Mouse (Mus musculus) gastrocnemius, postnatal 10 days (tissue): Measurements from ENCODE around the gene Gm21778. TPM values are rescaled to one million over a fixed set of nuclear protein-coding genes. Genes with fewer than 3 reads are reported as not detected.
"Not testable (repeated sequence)": the region's sequence is repeated elsewhere in the genome, so short reads cannot be mapped to it uniquely, and the experiment has no call there.

ENCODE experiments used
- DNase-seq: peaks from one replicate; pipeline ENCODE4 v3.0.0; 2021; ENCODE audit warnings: mixed read lengths
- long read RNA-seq, 2 experiments: library from polyadenylated mRNA; stranded (forward); transcript quantifications; one replicate each; pipeline ENCODE4 v2.0.0; 2021
- total RNA-seq, 2 experiments: library from RNA; stranded (reverse); gene quantifications; 2 replicates each; pipeline ENCODE4 v1.2.3; 2021

Gm21778 gene
- not detected for total RNA-seq
- long read RNA-seq, experiment 1 = 0 reads
- long read RNA-seq, experiment 2 = 0 reads

GRCm38 (mm10) chrY:5942160-5942559 is at the start of gene Gm21778:
TSS of gene Gm21778 (plus strand) at chrY:5942460.
- not testable (repeated sequence) for DNase-seq

Other genes with a start within 250 kb of the Gm21778 start
- gene Gm20914, start 216.5 kb upstream of the Gm21778 start, total RNA-seq = not detected
- not detected for gene Gm28171, start 149.1 kb upstream of the Gm21778 start, total RNA-seq